Mouse (Mus musculus): ENCODE measurements around the gene Creb3l1. TPM values are rescaled to one million over a fixed set of nuclear protein-coding genes. Genes with fewer than 3 reads are reported as not detected.

The Creb3l1 gene
- total RNA-seq, 2 experiments from 2014 or later, result 2.9 to 3.2 TPM

GRCm38 (mm10) chr2:91957096-91957495 lies 67.2 kb downstream of the Creb3l1 start:
- intact Hi-C loops (cut with DNase I), result no loop called here

GRCm38 (mm10) chr2:91955875-91956274 lies 68.4 kb downstream of the Creb3l1 start:
- no peak for DNase-seq (ENCODE audit: low spot score in 2 of 2)
- intact Hi-C loops (cut with DNase I), result no loop called here

More at GRCm38 (mm10) chr2:91957096-91957495, 67.2 kb downstream of the Creb3l1 start:
- peak; percentile 84 to 97 for DNase-seq (ENCODE audit: low spot score in 2 of 2)

GRCm38 (mm10) chr2:91955121-91955591 lies 69.1 kb downstream of the Creb3l1 start:
- DNase-seq (ENCODE audit: low spot score in 2 of 2), result peak in 1 of 2 experiments; percentile 6
- intact Hi-C loops (cut with DNase I), result no loop called here

- peak in 1 of 2 experiments; percentile 19 for DNase-seq (ENCODE audit: low spot score in 2 of 2)
Measured at GRCm38 (mm10) chr2:91953825-91954224, 70.5 kb downstream of the Creb3l1 start.

GRCm38 (mm10) chr2:91950275-91951085 lies 73.8 kb downstream of the Creb3l1 start:
- intact Hi-C loops (cut with DNase I), result no loop called here
- DNase-seq (ENCODE audit: low spot score in 2 of 2), result peak in 1 of 2 experiments; percentile 65

More at GRCm38 (mm10) chr2:91953825-91954224, 70.5 kb downstream of the Creb3l1 start:
- intact Hi-C loops (cut with DNase I), result no loop called here

GRCm38 (mm10) chr2:91949411-91950274 lies 74.7 kb downstream of the Creb3l1 start:
- no peak for DNase-seq (ENCODE audit: low spot score in 2 of 2)
- intact Hi-C loops (cut with DNase I), result no loop called here

- intact Hi-C loops (cut with DNase I), result no loop called here
- DNase-seq (ENCODE audit: low spot score in 2 of 2), result peak in 1 of 2 experiments; percentile 3
Measured at GRCm38 (mm10) chr2:91948792-91949241, 75.5 kb downstream of the Creb3l1 start.

GRCm38 (mm10) chr2:91948151-91948509 lies 76.2 kb downstream of the Creb3l1 start:
- DNase-seq (ENCODE audit: low spot score in 2 of 2), result peak in 1 of 2 experiments; percentile 16
- intact Hi-C loops (cut with DNase I), result no loop called here

- DNase-seq (ENCODE audit: low spot score in 2 of 2), result peak in 1 of 2 experiments; percentile 50
- intact Hi-C loops (cut with DNase I), result no loop called here
Measured at GRCm38 (mm10) chr2:91947397-91948150, 76.7 kb downstream of the Creb3l1 start.

- intact Hi-C loops (cut with DNase I), result no loop called here
- peak in 1 of 2 experiments; percentile 34 for DNase-seq (ENCODE audit: low spot score in 2 of 2)
Measured at GRCm38 (mm10) chr2:91946836-91947235, 77.5 kb downstream of the Creb3l1 start.

GRCm38 (mm10) chr2:91945483-91945882 lies 78.8 kb downstream of the Creb3l1 start, which contains the start of gene Gm9821:
Gene Gm9821 (plus strand): TSS chr2:91945703.
- intact Hi-C loops (cut with DNase I), result no loop called here
- DNase-seq (ENCODE audit: low spot score in 2 of 2), result no peak

- DNase-seq (ENCODE audit: low spot score in 2 of 2), result peak in 1 of 2 experiments; percentile 86
Measured at GRCm38 (mm10) chr2:91944170-91944950, 79.9 kb downstream of the Creb3l1 start.

GRCm38 (mm10) chr2:91942356-91942755 lies 81.9 kb downstream of the Creb3l1 start:
- DNase-seq (ENCODE audit: low spot score in 2 of 2), result no peak
- intact Hi-C loops (cut with DNase I), result loop anchor here (5.0 kb wide), 1 partner anchor 115 kb away; no protein-coding TSS in a partner anchor

More at GRCm38 (mm10) chr2:91944170-91944950, 79.9 kb downstream of the Creb3l1 start:
- intact Hi-C loops (cut with DNase I), result loop anchor here (1.0 to 5.0 kb wide), 3 partner anchors 15 to 113 kb away; no protein-coding TSS in a partner anchor

GRCm38 (mm10) chr2:91939303-91939935 lies 84.9 kb downstream of the Creb3l1 start:
- intact Hi-C loops (cut with DNase I), result loop anchor here (5.0 kb wide), 1 partner anchor 33 kb away; no protein-coding TSS in a partner anchor
- DNase-seq (ENCODE audit: low spot score in 2 of 2), result peak in 1 of 2 experiments; percentile 77

- DNase-seq (ENCODE audit: low spot score in 2 of 2), result peak in 1 of 2 experiments; percentile 92
- intact Hi-C loops (cut with DNase I), result loop anchor here (5.0 kb wide), 1 partner anchor 36 kb away; no protein-coding TSS in a partner anchor
Measured at GRCm38 (mm10) chr2:91936154-91936553, 88.1 kb downstream of the Creb3l1 start.

GRCm38 (mm10) chr2:91934826-91935525 lies 89.3 kb downstream of the Creb3l1 start:
- peak in 1 of 2 experiments; percentile 17 for DNase-seq (ENCODE audit: low spot score in 2 of 2)
- intact Hi-C loops (cut with DNase I), result loop anchor here (5.0 kb wide), 1 partner anchor 37 kb away; no protein-coding TSS in a partner anchor

GRCm38 (mm10) chr2:91934016-91934415 lies 90.3 kb downstream of the Creb3l1 start:
- DNase-seq (ENCODE audit: low spot score in 2 of 2), result no peak
- intact Hi-C loops (cut with DNase I), result no loop called here
